Mouse (Mus musculus): ENCODE measurements around the gene Hddc3. TPM values are rescaled to one million over a fixed set of nuclear protein-coding genes. Genes with fewer than 3 reads are reported as not detected.

Gene Hddc3
- polyA plus RNA-seq, 1 experiment from 2014 or later = 8.5 TPM

- Histone ChIP-seq H3K4me2 (replicated peaks; ENCODE audit: low read depth, low read length) (no peak overlapping the region), H3K36me3 (ENCODE audit: insufficient read depth, low read length) (peaks cover 15% of the 10 kb centered on the region; the same call in 1 of the 2 replicates), H3K27me3 (replicated peaks; ENCODE audit: insufficient read depth, low read length) (no peaks in the 10 kb centered on the region), H3K4me3 (ENCODE audit: low read depth, low read length) (no peak overlapping the region), H3K27ac (ENCODE audit: low read length) (no peak overlapping the region), H3K9me3 (ENCODE audit: low read length) (no peaks in the 10 kb centered on the region), H3K9ac (replicated peaks; ENCODE audit: low read depth) (no peak overlapping the region), H3K4me1 (ENCODE audit: insufficient read depth, low read depth, low read length) (0 out of 2 replicates have a peak, but pooled peaks cover 4% of the 10 kb centered on the region)
- WGBS = 63% methylated on average over 13 of the region's 13 CpGs
- no peak for ATAC-seq
- TF ChIP-seq CTCF (IDR thresholded peaks at IDR 0.05) (peak; percentile 68), EP300 (IDR thresholded peaks at IDR 0.05) (no peak)
- DNase-seq (ENCODE audit: low spot score) = no peak
Measured at GRCm38 (mm10) chr7:80379531-80379930, 36.6 kb downstream of the Hddc3 start.

- Histone ChIP-seq H3K4me1 (ENCODE audit: insufficient read depth, low read depth, low read length) (peaks cover under 1% of the 10 kb centered on the region; the same call in 1 of the 2 replicates), H3K36me3 (ENCODE audit: insufficient read depth, low read length) (peaks cover 15% of the 10 kb centered on the region; the same call in 1 of the 2 replicates)
- ATAC-seq = no peak
Measured at GRCm38 (mm10) chr7:80382919-80383318, 40.0 kb downstream of the Hddc3 start.

GRCm38 (mm10) chr7:80386235-80386930 lies 43.5 kb downstream of the Hddc3 start:
- H3K9me3 ChIP-seq (ENCODE audit: low read length) = no peaks in the 10 kb centered on the region
- H3K27ac ChIP-seq (ENCODE audit: low read length) = peak overlapping the region; percentile 90
- no peaks in the 10 kb centered on the region for H3K27me3 ChIP-seq (replicated peaks; ENCODE audit: insufficient read depth, low read length)
- H3K4me3 ChIP-seq (ENCODE audit: low read depth, low read length) = peak overlapping the region; percentile 36
- TF ChIP-seq CTCF (IDR thresholded peaks at IDR 0.05) = peak; percentile 96
- no peak for TF ChIP-seq EP300 (IDR thresholded peaks at IDR 0.05)
- 38% methylated on average over 16 of the region's 18 CpGs for WGBS
- ATAC-seq = peak; percentile 79
- H3K36me3 ChIP-seq (ENCODE audit: insufficient read depth, low read length) = peaks cover 13% of the 10 kb centered on the region; the same call in 1 of the 2 replicates
- peak overlapping the region; percentile 58 for H3K4me2 ChIP-seq (replicated peaks; ENCODE audit: low read depth, low read length)
- H3K4me1 ChIP-seq (ENCODE audit: insufficient read depth, low read depth, low read length) = no peaks in the 10 kb centered on the region; the same call in 1 of the 2 replicates
- peak; percentile 95 for DNase-seq (ENCODE audit: low spot score)
- H3K9ac ChIP-seq (replicated peaks; ENCODE audit: low read depth) = 0 out of 2 replicates have a peak overlapping the region, but pooled peaks have one; percentile 13

More at GRCm38 (mm10) chr7:80382919-80383318, 40.0 kb downstream of the Hddc3 start:
- Histone ChIP-seq H3K9me3 (ENCODE audit: low read length) (no peaks in the 10 kb centered on the region), H3K4me2 (replicated peaks; ENCODE audit: low read depth, low read length) (no peak overlapping the region), H3K27ac (ENCODE audit: low read length) (no peak overlapping the region), H3K9ac (replicated peaks; ENCODE audit: low read depth) (no peak overlapping the region), H3K4me3 (ENCODE audit: low read depth, low read length) (no peak overlapping the region), H3K27me3 (replicated peaks; ENCODE audit: insufficient read depth, low read length) (no peaks in the 10 kb centered on the region)
- DNase-seq (ENCODE audit: low spot score) = no peak
- no peak for TF ChIP-seq CTCF (IDR thresholded peaks at IDR 0.05)
- no peak for TF ChIP-seq EP300 (IDR thresholded peaks at IDR 0.05)
- 81% methylated on average over 11 of the region's 11 CpGs for WGBS

- peak; percentile 21 for ATAC-seq
- peak overlapping the region; percentile 58 for H3K4me2 ChIP-seq (replicated peaks; ENCODE audit: low read depth, low read length)
- 34% methylated on average over 17 of the region's 17 CpGs for WGBS
- no peaks in the 10 kb centered on the region for H3K9me3 ChIP-seq (ENCODE audit: low read length)
- peak overlapping the region; percentile 54 for H3K9ac ChIP-seq (replicated peaks; ENCODE audit: low read depth)
- H3K4me1 ChIP-seq (ENCODE audit: insufficient read depth, low read depth, low read length) = no peaks in the 10 kb centered on the region; the same call in 1 of the 2 replicates
- DNase-seq (ENCODE audit: low spot score) = peak; percentile 43
- peaks cover 19% of the 10 kb centered on the region for H3K36me3 ChIP-seq (ENCODE audit: insufficient read depth, low read length)
- no peaks in the 10 kb centered on the region for H3K27me3 ChIP-seq (replicated peaks; ENCODE audit: insufficient read depth, low read length)
- H3K27ac ChIP-seq (ENCODE audit: low read length) = peak overlapping the region; percentile 90
- TF ChIP-seq EP300 (IDR thresholded peaks at IDR 0.05) = no peak
- H3K4me3 ChIP-seq (ENCODE audit: low read depth, low read length) = peak overlapping the region; percentile 36
Measured at GRCm38 (mm10) chr7:80387033-80387632, 44.2 kb downstream of the Hddc3 start.

- ATAC-seq (peak; percentile 75), DNase-seq (ENCODE audit: low spot score) (peak; percentile 79)
- peak within 1 kb of the TSS; percentile 36 for H3K4me3 ChIP-seq (ENCODE audit: low read depth, low read length)
- H3K9ac ChIP-seq (replicated peaks; ENCODE audit: low read depth) = peak within 1 kb of the TSS; percentile 54
- TF ChIP-seq EP300 (IDR thresholded peaks at IDR 0.05) (peak; percentile 41; the same call in 1 of the 2 replicates), CTCF (IDR thresholded peaks at IDR 0.05) (no peak)
- peaks cover 26% of the 10 kb centered on the region for H3K36me3 ChIP-seq (ENCODE audit: insufficient read depth, low read length)
- no peaks in the 10 kb centered on the region for H3K9me3 ChIP-seq (ENCODE audit: low read length)
- no peaks in the 10 kb centered on the region; the same call in 1 of the 2 replicates for H3K4me1 ChIP-seq (ENCODE audit: insufficient read depth, low read depth, low read length)
- no peaks in the 10 kb centered on the region for H3K27me3 ChIP-seq (replicated peaks; ENCODE audit: insufficient read depth, low read length)
- H3K4me2 ChIP-seq (replicated peaks; ENCODE audit: low read depth, low read length) = peak within 1 kb of the TSS; percentile 58
- H3K27ac ChIP-seq (ENCODE audit: low read length) = peak within 1 kb of the TSS; percentile 90
- WGBS = 15% methylated on average over 33 of the region's 33 CpGs
Measured at GRCm38 (mm10) chr7:80387633-80388543, 45.0 kb downstream of the Hddc3 start, which contains the start of gene Fes. Gene Fes, minus strand, starts transcription at chr7:80387946.

All from lung, postnatal 0 days (tissue).